Mouse (Mus musculus) small intestine, adult 2 months (tissue): ENCODE data around the gene Thoc3.

ENCODE experiments used
- CTCF ChIP-seq: fragments of 200-500 bp; IDR thresholded peaks from 2 replicates; pipeline ENCODE4 v1.5.1; 2012; ENCODE audit warnings: low read depth, mild to moderate bottlenecking, control low read depth, inconsistent platforms, low read length, moderate library complexity, mixed read lengths; ENCODE audit not compliant: insufficient replicate concordance, insufficient read length; ENCODE audit errors: extremely low read depth
- POLR2A ChIP-seq: fragments of 200-500 bp; IDR thresholded peaks from 2 replicates; pipeline ENCODE4 v1.6.1; 2012; ENCODE audit warnings: low read depth, mild to moderate bottlenecking, control low read depth, inconsistent platforms, low read length, moderate library complexity

GRCm38 (mm10) chr13:54479286-54479685 is 10.6 kb upstream of the Thoc3 start:
- TF ChIP-seq POLR2A: no peak
- TF ChIP-seq CTCF: no peak
